Mouse (Mus musculus) kidney, adult 2 months (tissue): ENCODE data around the gene Cers5.
"Not testable (repeated sequence)": the region's sequence is repeated elsewhere in the genome, so short reads cannot be mapped to it uniquely, and the experiment has no call there.

ENCODE experiments used
- CTCF ChIP-seq: fragments of 200-500 bp; conservative IDR thresholded peaks from 2 replicates; pipeline ENCODE4 v1.5.1; 2011; ENCODE audit warnings: low read depth, mild to moderate bottlenecking, control low read depth, low read length, moderate library complexity, mixed read lengths; ENCODE audit not compliant: insufficient read depth, insufficient read length
- POLR2A ChIP-seq: fragments of 200-500 bp; IDR thresholded peaks from one replicate; pipeline ENCODE4 v1.6.1; 2011; ENCODE audit warnings: low read depth, low read length, control low read depth

GRCm38 (mm10) chr15:99701640-99701998, 71.1 kb downstream of the Cers5 start:
- TF ChIP-seq POLR2A, CTCF: not testable (repeated sequence)
